Mouse (Mus musculus): ENCODE results near the gene Lhx8. TPM values are rescaled to one million over a fixed set of nuclear protein-coding genes. Genes with fewer than 3 reads are reported as not detected.

The Lhx8 gene
- 1 to 10 TPM; 1.2 to 3.9 TPM for total RNA-seq (2021)

- intact Hi-C loops (cut with DNase I) = no loop called here
- DNase-seq (ENCODE audit: low spot score in 2 of 2) = no peak
These were observed at the start of gene Lhx8 for GRCm38 (mm10) chr3:154330181-154331002. Lhx8 (minus strand) TSS chr3:154330659.

GRCm38 (mm10) chr3:154373536-154373935 lies 43.1 kb upstream of the Lhx8 start:
- intact Hi-C loops (cut with DNase I) = no loop called here
- peak; percentile 2 to 14 for DNase-seq (ENCODE audit: low spot score in 2 of 2)

GRCm38 (mm10) chr3:154372688-154373087 lies 42.2 kb upstream of the Lhx8 start:
- DNase-seq (ENCODE audit: low spot score in 2 of 2) = no peak
- intact Hi-C loops (cut with DNase I) = no loop called here

- no peak for DNase-seq (ENCODE audit: low spot score in 2 of 2)
These were observed 36.9 kb upstream of the Lhx8 start for GRCm38 (mm10) chr3:154367327-154367726.

GRCm38 (mm10) chr3:154364604-154365209 lies 34.2 kb upstream of the Lhx8 start:
- no peak for DNase-seq (ENCODE audit: low spot score in 2 of 2)
- intact Hi-C loops (cut with DNase I) = no loop called here

More at GRCm38 (mm10) chr3:154367327-154367726, 36.9 kb upstream of the Lhx8 start:
- intact Hi-C loops (cut with DNase I) = no loop called here

GRCm38 (mm10) chr3:154363507-154363906 lies 33.0 kb upstream of the Lhx8 start:
- intact Hi-C loops (cut with DNase I) = no loop called here
- no peak for DNase-seq (ENCODE audit: low spot score in 2 of 2)

- intact Hi-C loops (cut with DNase I) = no loop called here
- no peak for DNase-seq (ENCODE audit: low spot score in 2 of 2)
These were observed 28.8 kb upstream of the Lhx8 start for GRCm38 (mm10) chr3:154359231-154359630.

GRCm38 (mm10) chr3:154340294-154340914 lies 9.9 kb upstream of the Lhx8 start:
- DNase-seq (ENCODE audit: low spot score in 2 of 2) = no peak
- intact Hi-C loops (cut with DNase I) = no loop called here

- intact Hi-C loops (cut with DNase I) = no loop called here
- DNase-seq (ENCODE audit: low spot score in 2 of 2) = no peak
These were observed 9.3 kb upstream of the Lhx8 start for GRCm38 (mm10) chr3:154339649-154340260.

- intact Hi-C loops (cut with DNase I) = no loop called here
These were observed 4.3 kb upstream of the Lhx8 start for GRCm38 (mm10) chr3:154334806-154335205.

GRCm38 (mm10) chr3:154333401-154333999 lies 3.0 kb upstream of the Lhx8 start:
- DNase-seq (ENCODE audit: low spot score in 2 of 2) = no peak
- intact Hi-C loops (cut with DNase I) = no loop called here

More at GRCm38 (mm10) chr3:154334806-154335205, 4.3 kb upstream of the Lhx8 start:
- no peak for DNase-seq (ENCODE audit: low spot score in 2 of 2)

GRCm38 (mm10) chr3:154332941-154333340 lies 2.5 kb upstream of the Lhx8 start:
- intact Hi-C loops (cut with DNase I) = no loop called here
- DNase-seq (ENCODE audit: low spot score in 2 of 2) = no peak

GRCm38 (mm10) chr3:154332213-154332530 lies 1.7 kb upstream of the Lhx8 start:
- DNase-seq (ENCODE audit: low spot score in 2 of 2) = no peak
- intact Hi-C loops (cut with DNase I) = no loop called here

GRCm38 (mm10) chr3:154331506-154332212 lies 1.2 kb upstream of the Lhx8 start:
- no peak for DNase-seq (ENCODE audit: low spot score in 2 of 2)
- intact Hi-C loops (cut with DNase I) = no loop called here

- no peak for DNase-seq (ENCODE audit: low spot score in 2 of 2)
These were observed 513 bp upstream of the Lhx8 start for GRCm38 (mm10) chr3:154331003-154331340.

GRCm38 (mm10) chr3:154329323-154330180 lies 907 bp downstream of the Lhx8 start:
- DNase-seq (ENCODE audit: low spot score in 2 of 2) = no peak
- intact Hi-C loops (cut with DNase I) = loop anchor here (5.0 kb wide), 1 partner anchor 62 kb away; no protein-coding TSS in a partner anchor

More at GRCm38 (mm10) chr3:154331003-154331340, 513 bp upstream of the Lhx8 start:
- intact Hi-C loops (cut with DNase I) = no loop called here

- intact Hi-C loops (cut with DNase I) = loop anchor here (5.0 kb wide), 1 partner anchor 62 kb away; no protein-coding TSS in a partner anchor
- no peak for DNase-seq (ENCODE audit: low spot score in 2 of 2)
These were observed 1.6 kb downstream of the Lhx8 start for GRCm38 (mm10) chr3:154328721-154329322.
